Mouse (Mus musculus) heart, embryonic 15.5 days (tissue): ENCODE measurements around the gene Plekhs1. TPM values are rescaled to one million over a fixed set of nuclear protein-coding genes. Genes with fewer than 3 reads are reported as not detected.
"Not testable (repeated sequence)": the region's sequence is repeated elsewhere in the genome, so short reads cannot be mapped to it uniquely, and the experiment has no call there.

Experiments used
- ATAC-seq: fragments of 200-750 bp; cut with Nextera tagmentation; replicated peaks from 2 replicates; pipeline ENCODE4 v1.8.0; 2017; ENCODE audit warnings: low read depth, moderate TSS enrichment; ENCODE audit not compliant: insufficient number of reproducible peaks, insufficient read depth, low FRiP score
- H3K27ac ChIP-seq: fragments of 300-500 bp; sonication (generic); 2 replicates; pipeline ENCODE4 v1.5.1; 2015; ENCODE audit warnings: mild to moderate bottlenecking, inconsistent platforms
- H3K27me3 ChIP-seq: fragments of 300-500 bp; sonication (generic); 2 replicates; pipeline ENCODE4 v1.6.1; 2015; ENCODE audit warnings: inconsistent platforms
- H3K36me3 ChIP-seq: fragments of 300-500 bp; sonication (generic); 2 replicates; pipeline ENCODE4 v1.6.1; 2015; ENCODE audit warnings: mild to moderate bottlenecking, inconsistent platforms
- H3K4me1 ChIP-seq: fragments of 300-500 bp; sonication (generic); replicated peaks from 2 replicates; pipeline ENCODE4 v1.6.1; 2015; ENCODE audit warnings: inconsistent platforms
- H3K4me2 ChIP-seq: fragments of 300-500 bp; sonication (generic); 2 replicates; pipeline ENCODE4 v1.6.1; 2015; ENCODE audit warnings: inconsistent platforms, mild to moderate bottlenecking, moderate library complexity
- H3K4me3 ChIP-seq: fragments of 300-500 bp; sonication (generic); 2 replicates; pipeline ENCODE4 v1.5.1; 2015; ENCODE audit warnings: mild to moderate bottlenecking, inconsistent platforms
- H3K9ac ChIP-seq: fragments of 300-500 bp; sonication (generic); 2 replicates; pipeline ENCODE4 v1.6.1; 2015; ENCODE audit warnings: mild to moderate bottlenecking, inconsistent platforms
- H3K9me3 ChIP-seq: fragments of 300-500 bp; sonication (generic); replicated peaks from 2 replicates; pipeline ENCODE4 v1.6.1; 2016; ENCODE audit warnings: inconsistent platforms
- WGBS: fragments of 180-500 bp; shearing (Covaris S2); methylation state at CpG from one replicate; pipeline ENCODE4 v1.1.7; 2015; ENCODE audit warnings: mixed read lengths; 5-methylcytosine and 5-hydroxymethylcytosine counted together
- polyA plus RNA-seq: library from polyadenylated mRNA; unstranded; fragments of >200 nt; fragmentation: Nextera tagmentation; extraction: Ambion mirVana; gene quantifications from 2 replicates; pipeline ENCODE4 v1.2.1, GENCODE M21; 2015

The Plekhs1 gene
- polyA plus RNA-seq, 1 experiment from 2014 or later: 0.08 TPM

- Histone ChIP-seq H3K9ac (no peak overlapping the region), H3K27me3 (no peaks in the 10 kb centered on the region), H3K27ac (peak overlapping the region; percentile 64), H3K36me3 (no peaks in the 10 kb centered on the region), H3K9me3 (no peaks in the 10 kb centered on the region), H3K4me2 (no peak overlapping the region), H3K4me1 (peaks cover 23% of the 10 kb centered on the region), H3K4me3 (no peak overlapping the region)
- ATAC-seq: no peak
- 54% methylated on average over 13 of the region's 13 CpGs for WGBS
These were observed 23.4 kb downstream of the Plekhs1 start for GRCm38 (mm10) chr19:56484630-56485375.

GRCm38 (mm10) chr19:56485376-56486271 is 24.2 kb downstream of the Plekhs1 start:
- H3K36me3 ChIP-seq: no peaks in the 10 kb centered on the region
- no peaks in the 10 kb centered on the region for H3K27me3 ChIP-seq
- no peak for ATAC-seq
- H3K9ac ChIP-seq: no peak overlapping the region
- no peak overlapping the region for H3K4me3 ChIP-seq
- H3K27ac ChIP-seq: peak overlapping the region; percentile 64
- WGBS: 60% methylated on average over 13 of the region's 13 CpGs
- no peaks in the 10 kb centered on the region for H3K9me3 ChIP-seq
- H3K4me2 ChIP-seq: no peak overlapping the region
- peaks cover 23% of the 10 kb centered on the region for H3K4me1 ChIP-seq

- H3K27me3 ChIP-seq: no peaks in the 10 kb centered on the region
- whole genome bisulfite sequencing: 62% methylated on average over 7 of the region's 7 CpGs
- H3K4me3 ChIP-seq: no peak overlapping the region
- H3K4me1 ChIP-seq: peaks cover 23% of the 10 kb centered on the region
- no peak overlapping the region for H3K9ac ChIP-seq
- H3K9me3 ChIP-seq: no peaks in the 10 kb centered on the region
- no peak overlapping the region for H3K27ac ChIP-seq
- no peak overlapping the region for H3K4me2 ChIP-seq
- no peak for ATAC-seq
- H3K36me3 ChIP-seq: no peaks in the 10 kb centered on the region
These were observed 25.5 kb downstream of the Plekhs1 start for GRCm38 (mm10) chr19:56486926-56487325.

- H3K36me3 ChIP-seq: no peaks in the 10 kb centered on the region
- H3K9ac ChIP-seq: no peak overlapping the region
- no peak overlapping the region for H3K4me3 ChIP-seq
- H3K4me2 ChIP-seq: no peak overlapping the region
- no peaks in the 10 kb centered on the region for H3K9me3 ChIP-seq
- WGBS: 85% methylated on average over 2 of the region's 2 CpGs
- H3K27me3 ChIP-seq: no peaks in the 10 kb centered on the region
- H3K27ac ChIP-seq: no peak overlapping the region
- peaks cover 23% of the 10 kb centered on the region for H3K4me1 ChIP-seq
- no peak for ATAC-seq
These were observed 25.9 kb downstream of the Plekhs1 start for GRCm38 (mm10) chr19:56487339-56487738.

- Histone ChIP-seq H3K4me3 (no peak overlapping the region), H3K4me1 (peaks cover 21% of the 10 kb centered on the region), H3K9me3 (no peaks in the 10 kb centered on the region), H3K36me3 (no peaks in the 10 kb centered on the region), H3K27me3 (no peaks in the 10 kb centered on the region), H3K27ac (no peak overlapping the region), H3K4me2 (no peak overlapping the region), H3K9ac (no peak overlapping the region)
- 83% methylated on average over 6 of the region's 6 CpGs for WGBS
- ATAC-seq: no peak
These were observed 28.2 kb downstream of the Plekhs1 start for GRCm38 (mm10) chr19:56489601-56490000.

- H3K4me1 ChIP-seq, ATAC-seq: not testable (repeated sequence)
- no CpG with 5 or more reads among the region's 2 CpGs for WGBS
These were observed 32.7 kb downstream of the Plekhs1 start for GRCm38 (mm10) chr19:56494157-56494556.

GRCm38 (mm10) chr19:56503069-56503468 is 41.6 kb downstream of the Plekhs1 start:
- no CpG with 5 or more reads among the region's 5 CpGs for WGBS
- not testable (repeated sequence) for H3K27me3 ChIP-seq

More at GRCm38 (mm10) chr19:56494157-56494556, 32.7 kb downstream of the Plekhs1 start:
- H3K27ac ChIP-seq, H3K9ac ChIP-seq, H3K9me3 ChIP-seq, H3K4me2 ChIP-seq, H3K36me3 ChIP-seq, H3K27me3 ChIP-seq, H3K4me3 ChIP-seq: not testable (repeated sequence)

GRCm38 (mm10) chr19:56503525-56503924 is 42.1 kb downstream of the Plekhs1 start:
- ATAC-seq, H3K9me3 ChIP-seq, H3K27me3 ChIP-seq, H3K36me3 ChIP-seq, H3K9ac ChIP-seq, H3K4me2 ChIP-seq, H3K27ac ChIP-seq, H3K4me1 ChIP-seq, H3K4me3 ChIP-seq: not testable (repeated sequence)
- WGBS: no CpG with 5 or more reads among the region's 5 CpGs

More at GRCm38 (mm10) chr19:56503069-56503468, 41.6 kb downstream of the Plekhs1 start:
- H3K4me3 ChIP-seq, H3K36me3 ChIP-seq, H3K27ac ChIP-seq, H3K9ac ChIP-seq, ATAC-seq, H3K4me2 ChIP-seq, H3K4me1 ChIP-seq, H3K9me3 ChIP-seq: not testable (repeated sequence)

GRCm38 (mm10) chr19:56511207-56511606 is 49.8 kb downstream of the Plekhs1 start:
- ATAC-seq, H3K27me3 ChIP-seq, H3K9ac ChIP-seq, H3K27ac ChIP-seq, H3K4me1 ChIP-seq, H3K36me3 ChIP-seq, H3K4me3 ChIP-seq, H3K9me3 ChIP-seq, H3K4me2 ChIP-seq: not testable (repeated sequence)
- WGBS: no CpG with 5 or more reads among the region's 4 CpGs

- not testable (repeated sequence) for H3K4me3 ChIP-seq, H3K4me1 ChIP-seq
- 0 out of 2 replicates have a peak, but pooled peaks have one; percentile 31 for ATAC-seq
These were observed 52.1 kb downstream of the Plekhs1 start for GRCm38 (mm10) chr19:56513527-56513926.

GRCm38 (mm10) chr19:56519408-56519807 is 58.0 kb downstream of the Plekhs1 start:
- not testable (repeated sequence) for H3K27me3 ChIP-seq, H3K4me3 ChIP-seq, ATAC-seq, H3K4me1 ChIP-seq, H3K9me3 ChIP-seq, H3K4me2 ChIP-seq, H3K9ac ChIP-seq, H3K27ac ChIP-seq, H3K36me3 ChIP-seq
- WGBS: no CpG with 5 or more reads among the region's 7 CpGs

More at GRCm38 (mm10) chr19:56513527-56513926, 52.1 kb downstream of the Plekhs1 start:
- H3K4me2 ChIP-seq, H3K36me3 ChIP-seq, H3K27ac ChIP-seq, H3K9ac ChIP-seq, H3K27me3 ChIP-seq, H3K9me3 ChIP-seq: not testable (repeated sequence)
- no CpG with 5 or more reads among the region's 2 CpGs for WGBS
